Mouse (Mus musculus) heart, embryonic 14.5 days (tissue): Measurements from ENCODE around the gene Hdac1. TPM values are rescaled to one million over a fixed set of nuclear protein-coding genes. Genes with fewer than 3 reads are reported as not detected.
A peak's percentile ranks its signal among the peaks of the same experiment; 100 is the strongest.

Source experiments
- ATAC-seq: fragments of 200-750 bp; cut with Nextera tagmentation; 2 replicates; pipeline ENCODE4 v1.8.0; 2017; ENCODE audit warnings: low read depth, moderate TSS enrichment; ENCODE audit not compliant: insufficient number of reproducible peaks, insufficient read depth, low FRiP score
- H3K27ac ChIP-seq, 2 experiments: fragments of 200-500 bp in 1 of 2; fragments of 300-500 bp in 1 of 2; sonication (generic) in 1 of 2; replicated peaks in 1 of 2; 2 replicates each; pipeline ENCODE4 v1.5.1; 2012 to 2014; ENCODE audit warnings: low read depth in 2 of 2, low read length in 2 of 2, control low read depth in 1 of 2, mild to moderate bottlenecking in 1 of 2, mixed read lengths in 1 of 2; ENCODE audit not compliant: control insufficient read depth in 1 of 2, insufficient read depth in 1 of 2
- H3K27me3 ChIP-seq: fragments of 300-500 bp; sonication (generic); 2 replicates; pipeline ENCODE4 v1.6.1; 2014; ENCODE audit warnings: mild to moderate bottlenecking, low read length, control low read depth; ENCODE audit not compliant: control insufficient read depth, insufficient read depth
- H3K36me3 ChIP-seq: fragments of 300-500 bp; sonication (generic); 2 replicates; pipeline ENCODE4 v1.6.1; 2014; ENCODE audit warnings: mild to moderate bottlenecking, control low read depth, low read length, mixed read lengths; ENCODE audit not compliant: control insufficient read depth, insufficient read depth
- H3K4me1 ChIP-seq, 2 experiments: fragments of 200-500 bp in 1 of 2; fragments of 300-500 bp in 1 of 2; sonication (generic) in 1 of 2; 2 replicates each; pipeline ENCODE4 v1.6.1; 2012 to 2014; ENCODE audit warnings: low read length in 2 of 2, control low read depth in 1 of 2, mixed read lengths in 1 of 2; ENCODE audit not compliant: control insufficient read depth in 2 of 2, insufficient read depth in 2 of 2
- H3K4me2 ChIP-seq: fragments of 300-500 bp; sonication (generic); 2 replicates; pipeline ENCODE4 v1.6.1; 2014; ENCODE audit warnings: mild to moderate bottlenecking, low read length
- H3K4me3 ChIP-seq, 2 experiments: fragments of 200-500 bp in 1 of 2; fragments of 300-500 bp in 1 of 2; sonication (generic) in 1 of 2; 2 replicates each; pipeline ENCODE4 v1.5.1; 2012 to 2014; ENCODE audit warnings: low read length in 2 of 2, mild to moderate bottlenecking in 2 of 2, control low read depth in 1 of 2, low read depth in 1 of 2, moderate library complexity in 1 of 2; ENCODE audit not compliant: control insufficient read depth in 1 of 2, insufficient read depth in 1 of 2
- H3K9ac ChIP-seq: fragments of 300-500 bp; sonication (generic); 2 replicates; pipeline ENCODE4 v1.6.1; 2014; ENCODE audit warnings: mild to moderate bottlenecking, low read length
- H3K9me3 ChIP-seq: fragments of 300-500 bp; sonication (generic); 2 replicates; pipeline ENCODE4 v1.6.1; 2016; ENCODE audit warnings: low read length, control low read depth; ENCODE audit not compliant: control insufficient read depth
- WGBS: fragments of 180-500 bp; shearing (Covaris S2); extraction: QIAGEN DNeasy Blood & Tissue Kit; methylation state at CpG from one replicate; pipeline ENCODE4 v1.1.7; 2014; 5-methylcytosine and 5-hydroxymethylcytosine counted together
- polyA plus RNA-seq: library from polyadenylated mRNA; unstranded; fragments of >200 nt; fragmentation: Nextera tagmentation; extraction: Ambion mirVana; gene quantifications from 2 replicates; pipeline ENCODE4 v1.2.1, GENCODE M21; 2014

Gene Hdac1
- 123 and 124 TPM in 2 replicates for polyA plus RNA-seq

DNA sequence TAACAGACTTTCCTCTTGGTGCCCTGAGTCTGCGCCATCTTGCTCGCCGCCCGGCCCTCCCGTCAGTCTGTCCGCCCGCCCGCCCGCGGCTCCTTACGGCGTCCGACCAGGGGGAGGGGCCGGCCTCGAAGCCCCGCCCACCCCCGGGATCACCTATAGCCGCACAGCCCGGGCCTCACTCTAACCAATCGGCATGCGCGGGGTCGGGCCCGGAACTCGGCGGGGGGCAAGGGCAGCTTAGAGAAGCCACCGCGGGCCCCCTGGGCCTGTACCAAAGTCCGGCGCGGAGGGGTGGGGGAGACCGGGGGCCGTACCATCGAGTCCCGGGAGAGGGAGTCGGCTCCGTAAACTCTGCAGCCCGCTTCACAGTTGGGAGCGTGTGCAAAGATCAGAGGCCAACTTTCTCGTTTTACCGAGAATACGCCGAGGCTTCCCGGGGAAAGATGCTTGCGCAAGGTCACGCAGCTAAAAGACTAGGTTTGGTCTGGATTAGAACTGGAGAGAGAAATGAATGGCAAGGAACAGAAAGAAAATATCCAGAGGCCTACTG lies at the start of gene Hdac1:
Gene Hdac1, minus strand, starts transcription at position 122 of the 550 bp plus-strand sequence.
- peak; percentile 99 for ATAC-seq
- Histone ChIP-seq H3K4me3 (peak within 1 kb of the TSS; percentile 86 to 99), H3K36me3 (0 out of 2 replicates have a peak, but pooled peaks cover 11% of the 10 kb centered on the region), H3K9ac (peak within 1 kb of the TSS; percentile 94), H3K4me2 (peak within 1 kb of the TSS; percentile 79), H3K27me3 (no peaks in the 10 kb centered on the region), H3K4me1 (peaks cover 9 to 16% of the 10 kb centered on the region in 2 experiments), H3K9me3 (no peaks in the 10 kb centered on the region), H3K27ac (peak within 1 kb of the TSS; percentile 82 to 86)
- WGBS = under 1% methylated on average over 46 of the region's 46 CpGs

DNA sequence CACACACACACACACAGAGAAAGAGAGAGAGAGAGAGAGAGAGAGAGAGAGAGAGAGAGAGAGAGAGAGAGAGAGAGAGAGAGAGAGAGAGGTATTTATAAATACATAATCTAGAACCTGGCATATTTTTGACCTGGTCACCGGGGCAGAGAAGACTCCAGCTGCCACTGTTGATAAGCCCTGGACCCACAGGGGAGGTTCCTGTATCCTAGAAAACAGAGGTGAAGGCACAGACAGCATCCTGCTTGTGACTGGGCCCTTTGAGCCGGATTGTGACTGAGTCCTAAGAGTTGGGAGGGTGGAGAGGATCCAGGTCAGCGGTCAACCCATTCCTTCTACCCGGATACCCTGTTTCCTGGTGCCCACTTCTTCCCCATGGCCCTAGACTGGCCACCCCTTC lies 46.4 kb upstream of the Hdac1 start:
- 57% methylated on average over 4 of the region's 4 CpGs for WGBS
- Histone ChIP-seq H3K4me2 (no peak overlapping the region), H3K9me3 (no peaks in the 10 kb centered on the region), H3K4me1 (peaks cover 3 to 8% of the 10 kb centered on the region in 2 experiments), H3K27ac (no peak overlapping the region), H3K27me3 (no peaks in the 10 kb centered on the region), H3K36me3 (peaks cover 34% of the 10 kb centered on the region), H3K9ac (no peak overlapping the region), H3K4me3 (no peak overlapping the region)
- no peak for ATAC-seq

DNA sequence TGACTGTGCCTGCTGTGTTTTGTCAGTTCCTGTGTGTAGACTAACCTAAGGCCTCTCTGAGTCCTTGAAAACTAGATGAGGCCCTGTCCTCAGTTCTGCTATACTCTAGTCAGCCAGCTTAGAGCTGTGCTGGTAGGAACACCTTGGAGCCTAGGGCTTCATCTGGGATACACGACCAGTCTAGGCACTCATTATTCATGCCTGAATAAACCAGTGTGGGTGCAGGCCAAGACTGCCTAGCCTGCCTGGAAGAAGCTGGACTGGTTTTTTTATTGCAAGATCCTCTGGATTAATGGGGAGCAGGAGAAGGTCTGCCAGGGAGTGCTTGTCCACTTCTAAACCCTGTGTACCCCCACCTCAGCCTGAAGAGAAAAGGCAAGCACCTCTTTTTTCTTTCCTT lies 44.4 kb upstream of the Hdac1 start:
- 58% methylated on average over 1 of the region's 1 CpGs for WGBS
- H3K4me3 ChIP-seq = no peak overlapping the region
- H3K27me3 ChIP-seq = no peaks in the 10 kb centered on the region
- ATAC-seq = no peak
- H3K9ac ChIP-seq = no peak overlapping the region
- H3K27ac ChIP-seq = no peak overlapping the region
- H3K4me2 ChIP-seq = no peak overlapping the region
- peaks cover 3 to 8% of the 10 kb centered on the region in 2 experiments for H3K4me1 ChIP-seq
- no peaks in the 10 kb centered on the region for H3K9me3 ChIP-seq
- H3K36me3 ChIP-seq = peaks cover 16% of the 10 kb centered on the region

DNA sequence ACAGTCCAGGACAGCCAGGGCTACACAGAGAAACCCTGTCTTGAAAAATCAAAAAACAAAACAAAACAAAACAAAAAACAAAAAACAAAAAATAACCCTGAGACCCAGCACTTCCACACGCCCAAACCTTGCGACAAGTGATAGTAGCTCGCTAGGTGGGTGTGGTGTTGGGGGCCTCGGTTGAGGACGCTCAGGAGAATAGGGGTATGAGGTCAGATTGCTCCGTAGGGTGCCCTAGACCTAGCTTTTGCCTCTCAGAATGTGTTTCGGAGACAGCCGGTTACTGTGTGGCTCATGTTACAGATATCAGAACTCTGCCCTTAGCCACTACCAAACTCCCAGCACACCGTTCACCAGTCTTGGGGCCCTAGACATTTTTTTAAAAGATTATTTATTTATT lies 43.3 kb upstream of the Hdac1 start:
- Histone ChIP-seq H3K4me3 (peak overlapping the region in 1 of 2 experiments; percentile 47; a peak in 1 of 4 replicates), H3K9me3 (no peaks in the 10 kb centered on the region), H3K27me3 (no peaks in the 10 kb centered on the region), H3K9ac (no peak overlapping the region), H3K36me3 (peaks cover 5% of the 10 kb centered on the region), H3K27ac (no peak overlapping the region; a peak in 1 of 4 replicates), H3K4me1 (peaks cover 3 to 8% of the 10 kb centered on the region in 2 experiments), H3K4me2 (peak overlapping the region; percentile 83)
- ATAC-seq = no peak
- 74% methylated on average over 9 of the region's 9 CpGs for WGBS

- WGBS = 1% methylated on average over 36 of the region's 36 CpGs
- Histone ChIP-seq H3K36me3 (no peaks in the 10 kb centered on the region), H3K4me2 (peak overlapping the region; percentile 83), H3K27ac (peak overlapping the region; percentile 20 to 69), H3K4me3 (peak overlapping the region; percentile 47 to 76), H3K9ac (peak overlapping the region; percentile 69), H3K9me3 (no peaks in the 10 kb centered on the region), H3K4me1 (peaks cover 5 to 11% of the 10 kb centered on the region in 2 experiments), H3K27me3 (no peaks in the 10 kb centered on the region)
- peak; percentile 41 for ATAC-seq
Measured at GRCm38 (mm10) chr4:129584884-129585608, 42.5 kb upstream of the Hdac1 start.

DNA sequence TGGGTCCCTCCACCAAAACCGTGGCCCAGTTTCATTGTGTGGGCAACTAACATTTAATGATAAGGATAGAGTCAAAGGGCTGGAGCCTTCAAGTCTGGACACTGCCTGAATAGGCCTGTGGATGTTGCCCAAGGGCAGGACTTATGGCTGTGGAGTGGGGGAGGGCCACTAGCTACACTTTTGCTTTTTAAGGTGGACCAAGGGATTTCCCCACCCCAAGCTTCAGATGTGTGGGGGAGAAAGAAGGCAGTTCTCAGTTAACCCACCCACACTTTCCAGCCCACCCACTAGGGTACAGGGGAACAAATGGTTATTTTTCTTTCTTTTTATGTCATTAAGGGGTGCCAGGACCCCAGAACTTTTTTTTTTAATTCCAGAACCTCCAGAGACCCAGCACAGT lies 41.9 kb upstream of the Hdac1 start:
- H3K9ac ChIP-seq = peak overlapping the region; percentile 69
- H3K27me3 ChIP-seq = no peaks in the 10 kb centered on the region
- 68% methylated on average over 1 of the region's 1 CpGs for WGBS
- H3K27ac ChIP-seq = peak overlapping the region; percentile 20 to 69
- H3K4me1 ChIP-seq = peaks cover 5 to 11% of the 10 kb centered on the region in 2 experiments
- no peak for ATAC-seq
- H3K9me3 ChIP-seq = no peaks in the 10 kb centered on the region
- peak overlapping the region; percentile 83 for H3K4me2 ChIP-seq
- peak overlapping the region in 1 of 2 experiments; percentile 47; a peak in 2 of 4 replicates for H3K4me3 ChIP-seq
- H3K36me3 ChIP-seq = no peaks in the 10 kb centered on the region

GRCm38 (mm10) chr4:129582251-129582650 lies 39.7 kb upstream of the Hdac1 start:
- 81% methylated on average over 1 of the region's 1 CpGs for WGBS
- no peak for ATAC-seq
- H3K27me3 ChIP-seq = no peaks in the 10 kb centered on the region
- H3K9me3 ChIP-seq = no peaks in the 10 kb centered on the region
- H3K36me3 ChIP-seq = no peaks in the 10 kb centered on the region
- no peak overlapping the region for H3K27ac ChIP-seq
- no peak overlapping the region for H3K9ac ChIP-seq
- H3K4me3 ChIP-seq = no peak overlapping the region
- no peak overlapping the region for H3K4me2 ChIP-seq
- peaks cover 10 to 11% of the 10 kb centered on the region in 2 experiments for H3K4me1 ChIP-seq
